Mouse (Mus musculus) cortical plate, adult 2 months (tissue): ENCODE data around the gene Gm13124.

Source experiments
- CTCF ChIP-seq: fragments of 200-500 bp; IDR thresholded peaks from 2 replicates; pipeline ENCODE4 v1.5.1; 2011; ENCODE audit warnings: mild to moderate bottlenecking, control low read depth, low read length; ENCODE audit not compliant: insufficient read depth; ENCODE audit errors: extremely low read depth
- POLR2A ChIP-seq: fragments of 200-500 bp; IDR thresholded peaks from 2 replicates; pipeline ENCODE4 v1.6.1; 2011; ENCODE audit warnings: mild to moderate bottlenecking, low read length, control low read depth; ENCODE audit not compliant: insufficient read depth; ENCODE audit errors: extremely low read depth

GRCm38 (mm10) chr4:144506518-144506917, 58.4 kb downstream of the Gm13124 start:
- TF ChIP-seq CTCF (no peak), POLR2A (no peak)
